Mouse (Mus musculus) heart, adult 18-20 months (tissue): Measurements from ENCODE around the gene Chia1. TPM values are rescaled to one million over a fixed set of nuclear protein-coding genes. Genes with fewer than 3 reads are reported as not detected.
A peak's percentile ranks its signal among the peaks of the same experiment; 100 is the strongest.
"Not testable (repeated sequence)": the region's sequence is repeated elsewhere in the genome, so short reads cannot be mapped to it uniquely, and the experiment has no call there.

Source experiments
- DNase-seq, 2 experiments: peaks; one replicate each; pipeline ENCODE4 v3.0.0; 2021 to 2022; ENCODE audit warnings: mixed read lengths in 1 of 2
- long read RNA-seq, 2 experiments: library from polyadenylated mRNA; stranded (forward); transcript quantifications; one replicate each; pipeline ENCODE4 v2.0.0; 2021
- total RNA-seq, 2 experiments: library from RNA; stranded (reverse); gene quantifications; 2 replicates each; pipeline ENCODE4 v1.2.3; 2021

Gene Chia1
- not detected for total RNA-seq
- long read RNA-seq, experiment 1, result 0 reads
- long read RNA-seq, experiment 2, partial matches to known transcripts, result 1 of 1 reads
- long read RNA-seq, experiment 2, other reads (novel, unspliced or antisense), result 0 of 1 reads

GRCm38 (mm10) chr3:106112929-106113328 lies at the start of gene Chia1:
TSS of gene Chia1 (plus strand) at chr3:106113229.
- no peak for DNase-seq

- not testable (repeated sequence) for DNase-seq
Measured at GRCm38 (mm10) chr3:106067707-106068106, 45.3 kb upstream of the Chia1 start.

- no peak for DNase-seq
Measured at GRCm38 (mm10) chr3:106070994-106071393, 42.0 kb upstream of the Chia1 start.

GRCm38 (mm10) chr3:106074824-106075223 lies 38.2 kb upstream of the Chia1 start:
- no peak for DNase-seq

- no peak for DNase-seq
Measured at GRCm38 (mm10) chr3:106126999-106127398, 14.0 kb downstream of the Chia1 start.

- no peak for DNase-seq
Measured at GRCm38 (mm10) chr3:106128807-106129493, 15.9 kb downstream of the Chia1 start.

GRCm38 (mm10) chr3:106131690-106132089 lies 18.7 kb downstream of the Chia1 start:
- DNase-seq, result no peak

GRCm38 (mm10) chr3:106144081-106144480 lies 31.1 kb downstream of the Chia1 start:
- DNase-seq, result no peak

GRCm38 (mm10) chr3:106154413-106154812 lies 41.4 kb downstream of the Chia1 start:
- no peak for DNase-seq

- DNase-seq, result no peak
Measured at GRCm38 (mm10) chr3:106167464-106167863, 54.4 kb downstream of the Chia1 start, which contains the start of gene Chil3. TSS of gene Chil3 (minus strand) at chr3:106167564.

GRCm38 (mm10) chr3:106170522-106171053 lies 57.6 kb downstream of the Chia1 start:
- DNase-seq, result peak in 1 of 2 experiments; percentile 23

- no peak for DNase-seq
Measured at GRCm38 (mm10) chr3:106171135-106171731, 58.2 kb downstream of the Chia1 start.

GRCm38 (mm10) chr3:106172506-106172905 lies 59.5 kb downstream of the Chia1 start:
- DNase-seq, result not testable (repeated sequence)

- DNase-seq, result not testable (repeated sequence)
Measured at GRCm38 (mm10) chr3:106174971-106175370, 61.9 kb downstream of the Chia1 start.

GRCm38 (mm10) chr3:106177509-106178189 lies 64.6 kb downstream of the Chia1 start:
- no peak for DNase-seq

Other genes starting within 250 kb of the Chia1 start
- gene Adora3, start 242.4 kb upstream of the Chia1 start, total RNA-seq, result not detected
- under 1 TPM in 1 of 2 experiments, not detected in 1; 0.30 TPM for gene Tmigd3, start 242.3 kb upstream of the Chia1 start, total RNA-seq
- gene I830077J02Rik, start 180.6 kb upstream of the Chia1 start, total RNA-seq, result under 1 TPM; 0.15 to 0.41 TPM
- gene Wdr77, start 153.9 kb upstream of the Chia1 start, total RNA-seq, result 10 to 100 TPM; 40.8 to 51.0 TPM
- gene Atp5f1, start 153.1 kb upstream of the Chia1 start, total RNA-seq, result 1,000 to 10,000 TPM; 1,228 to 1,265 TPM
- under 1 TPM in 1 of 2 experiments, not detected in 1; 0.31 TPM for gene Ovgp1, start 139.5 kb upstream of the Chia1 start, total RNA-seq
- under 1 TPM in 1 of 2 experiments, not detected in 1; 0.64 TPM for gene Pifo, start 98.6 kb upstream of the Chia1 start, total RNA-seq
- gene Chil5, start 80.4 kb upstream of the Chia1 start, total RNA-seq, result not detected
- gene Chil3, start 54.3 kb downstream of the Chia1 start, total RNA-seq, result not detected
- not detected for gene Chil4, start 106.3 kb downstream of the Chia1 start, total RNA-seq